Mouse (Mus musculus) macrophage (primary cell): ENCODE measurements at regions not wholly inside any gene's neighbourhood (a gene's known extent, or its start where the extent isn't known, plus 50 kb on each side); places are given as distances from the start of the nearest gene placed in this dataset.

Source experiments
- H3K27ac ChIP-seq: fragments of 350-480 bp; formaldehyde crosslinking; 2 replicates; pipeline ENCODE4 v1.9.0; 2021
- H3K36me3 ChIP-seq: fragments of 350-480 bp; formaldehyde crosslinking; 2 replicates; pipeline ENCODE4 v1.9.0; 2021; ENCODE audit errors: inconsistent target
- H3K4me3 ChIP-seq: fragments of 350-480 bp; formaldehyde crosslinking; 2 replicates; pipeline ENCODE4 v1.9.0; 2021; ENCODE audit errors: inconsistent target
- H3K79me2 ChIP-seq: fragments of 350-480 bp; formaldehyde crosslinking; 2 replicates; pipeline ENCODE4 v1.9.0; 2021; ENCODE audit errors: inconsistent target
- WGBS: methylation state at CpG from one replicate; pipeline ENCODE4 v1.1.7; 2026; ENCODE audit warnings: inconsistent platforms; ENCODE audit not compliant: missing documents; 5-methylcytosine and 5-hydroxymethylcytosine counted together

GRCm38 (mm10) chr19:28732998-28733397, 53.1 kb upstream of the Glis3 start:
- Histone ChIP-seq H3K27ac (no peak overlapping the region), H3K4me3 (no peak overlapping the region), H3K79me2 (no peaks in the 10 kb centered on the region), H3K36me3 (no peaks in the 10 kb centered on the region)
- WGBS: 91% methylated on average over 5 of the region's 5 CpGs

GRCm38 (mm10) chr19:28733781-28734180, 53.9 kb upstream of the Glis3 start:
- Histone ChIP-seq H3K27ac (no peak overlapping the region), H3K79me2 (no peaks in the 10 kb centered on the region), H3K36me3 (no peaks in the 10 kb centered on the region), H3K4me3 (no peak overlapping the region)
- 87% methylated on average over 6 of the region's 6 CpGs for WGBS

GRCm38 (mm10) chr19:28743176-28743793, 63.4 kb upstream of the Glis3 start:
- no peak overlapping the region for H3K27ac ChIP-seq
- 41% methylated on average over 5 of the region's 5 CpGs for WGBS
- no peaks in the 10 kb centered on the region for H3K79me2 ChIP-seq
- H3K4me3 ChIP-seq: no peak overlapping the region
- H3K36me3 ChIP-seq: no peaks in the 10 kb centered on the region

GRCm38 (mm10) chr19:28745105-28745504, 65.2 kb upstream of the Glis3 start:
- no peaks in the 10 kb centered on the region for H3K79me2 ChIP-seq
- no peaks in the 10 kb centered on the region for H3K36me3 ChIP-seq
- H3K27ac ChIP-seq: no peak overlapping the region
- H3K4me3 ChIP-seq: no peak overlapping the region
- WGBS: 95% methylated on average over 2 of the region's 2 CpGs

- H3K27ac ChIP-seq: no peak overlapping the region
Observed at GRCm38 (mm10) chr19:28745534-28745933, 65.7 kb upstream of the Glis3 start.

GRCm38 (mm10) chr19:28751091-28751490, 71.2 kb upstream of the Glis3 start:
- 65% methylated on average over 8 of the region's 8 CpGs for WGBS

More at GRCm38 (mm10) chr19:28745534-28745933, 65.7 kb upstream of the Glis3 start:
- Histone ChIP-seq H3K79me2 (no peaks in the 10 kb centered on the region), H3K36me3 (no peaks in the 10 kb centered on the region), H3K4me3 (no peak overlapping the region)
- WGBS: 43% methylated on average over 8 of the region's 8 CpGs

GRCm38 (mm10) chr19:28758854-28759253, 76.0 kb upstream of the Slc1a1 start:
- Histone ChIP-seq H3K27ac (no peak overlapping the region), H3K36me3 (no peaks in the 10 kb centered on the region), H3K79me2 (no peaks in the 10 kb centered on the region), H3K4me3 (no peak overlapping the region)
- 48% methylated on average over 7 of the region's 7 CpGs for WGBS

More at GRCm38 (mm10) chr19:28751091-28751490, 71.2 kb upstream of the Glis3 start:
- H3K27ac ChIP-seq: no peak overlapping the region
- no peak overlapping the region for H3K4me3 ChIP-seq
- no peaks in the 10 kb centered on the region for H3K79me2 ChIP-seq
- H3K36me3 ChIP-seq: no peaks in the 10 kb centered on the region

GRCm38 (mm10) chr19:28764795-28765360, 70.0 kb upstream of the Slc1a1 start:
- H3K36me3 ChIP-seq: no peaks in the 10 kb centered on the region
- WGBS: 69% methylated on average over 11 of the region's 11 CpGs
- no peaks in the 10 kb centered on the region for H3K79me2 ChIP-seq
- no peak overlapping the region for H3K4me3 ChIP-seq
- no peak overlapping the region for H3K27ac ChIP-seq

GRCm38 (mm10) chr19:28768218-28768617, 66.6 kb upstream of the Slc1a1 start:
- Histone ChIP-seq H3K36me3 (no peaks in the 10 kb centered on the region), H3K79me2 (no peaks in the 10 kb centered on the region), H3K4me3 (no peak overlapping the region), H3K27ac (no peak overlapping the region)
- WGBS: 74% methylated on average over 5 of the region's 5 CpGs

GRCm38 (mm10) chr19:28770419-28770818, 64.4 kb upstream of the Slc1a1 start:
- Histone ChIP-seq H3K4me3 (no peak overlapping the region), H3K36me3 (no peaks in the 10 kb centered on the region), H3K27ac (no peak overlapping the region), H3K79me2 (no peaks in the 10 kb centered on the region)
- WGBS: 84% methylated on average over 12 of the region's 12 CpGs

GRCm38 (mm10) chr19:28771836-28772235, 63.0 kb upstream of the Slc1a1 start:
- H3K27ac ChIP-seq: no peak overlapping the region
- H3K79me2 ChIP-seq: no peaks in the 10 kb centered on the region
- 94% methylated on average over 7 of the region's 7 CpGs for WGBS
- no peak overlapping the region for H3K4me3 ChIP-seq
- H3K36me3 ChIP-seq: no peaks in the 10 kb centered on the region

GRCm38 (mm10) chr19:28772840-28773570, 61.8 kb upstream of the Slc1a1 start:
- 56% methylated on average over 8 of the region's 9 CpGs for WGBS
- H3K4me3 ChIP-seq: no peak overlapping the region
- H3K36me3 ChIP-seq: no peaks in the 10 kb centered on the region
- no peak overlapping the region for H3K27ac ChIP-seq
- no peaks in the 10 kb centered on the region for H3K79me2 ChIP-seq

- 67% methylated on average over 4 of the region's 4 CpGs for WGBS
- no peaks in the 10 kb centered on the region for H3K36me3 ChIP-seq
- H3K79me2 ChIP-seq: no peaks in the 10 kb centered on the region
- H3K4me3 ChIP-seq: no peak overlapping the region
- no peak overlapping the region for H3K27ac ChIP-seq
Observed at GRCm38 (mm10) chr19:28776868-28777267, 58.0 kb upstream of the Slc1a1 start.

GRCm38 (mm10) chr19:28777674-28778073, 57.2 kb upstream of the Slc1a1 start:
- Histone ChIP-seq H3K36me3 (no peaks in the 10 kb centered on the region), H3K27ac (0 out of 2 replicates have a peak overlapping the region, but pooled peaks have one; percentile 28), H3K4me3 (no peak overlapping the region), H3K79me2 (no peaks in the 10 kb centered on the region)
- WGBS: 0% methylated on average over 2 of the region's 2 CpGs

GRCm38 (mm10) chr19:28778386-28778785, 56.5 kb upstream of the Slc1a1 start:
- Histone ChIP-seq H3K79me2 (no peaks in the 10 kb centered on the region), H3K27ac (no peak overlapping the region), H3K36me3 (no peaks in the 10 kb centered on the region), H3K4me3 (no peak overlapping the region)
- 74% methylated on average over 4 of the region's 4 CpGs for WGBS
